Mouse (Mus musculus) bone marrow, adult 2 months (tissue): ENCODE data around the gene Inhbc.

Source experiments
- CTCF ChIP-seq: fragments of 200-500 bp; IDR thresholded peaks from 2 replicates; pipeline ENCODE4 v1.5.1; 2011; ENCODE audit warnings: low read length, control low read depth; ENCODE audit not compliant: control insufficient read depth, insufficient read depth
- POLR2A ChIP-seq: fragments of 200-500 bp; IDR thresholded peaks from 2 replicates; pipeline ENCODE4 v1.6.1; 2011; ENCODE audit warnings: low read depth, mild to moderate bottlenecking, control low read depth, low read length, borderline replicate concordance; ENCODE audit not compliant: control insufficient read depth

- TF ChIP-seq CTCF (no peak), POLR2A (no peak)
Measured at GRCm38 (mm10) chr10:127371023-127371422, 792 bp upstream of the Inhbc start.
